Mouse (Mus musculus) urinary bladder, postnatal 10 days (tissue): Measurements from ENCODE around the gene Psmb11.
"Not testable (repeated sequence)": the region's sequence is repeated elsewhere in the genome, so short reads cannot be mapped to it uniquely, and the experiment has no call there.

Experiments used
- DNase-seq: peaks from one replicate; pipeline ENCODE4 v3.0.0; 2022; ENCODE audit warnings: low spot score

Psmb11 gene

GRCm38 (mm10) chr14:54603686-54604085, 17.5 kb upstream of the Psmb11 start:
- no peak for DNase-seq

- no peak for DNase-seq
These were observed 15.4 kb upstream of the Psmb11 start, which contains the start of gene 4931414P19Rik for GRCm38 (mm10) chr14:54605752-54606321. TSS of gene 4931414P19Rik (minus strand) at chr14:54605993.

GRCm38 (mm10) chr14:54607226-54607625, 14.0 kb upstream of the Psmb11 start:
- no peak for DNase-seq

GRCm38 (mm10) chr14:54609245-54609644, 12.0 kb upstream of the Psmb11 start:
- DNase-seq, result no peak

- DNase-seq, result no peak
These were observed 11.3 kb upstream of the Psmb11 start for GRCm38 (mm10) chr14:54609962-54610361.

GRCm38 (mm10) chr14:54610648-54611047, 10.6 kb upstream of the Psmb11 start:
- no peak for DNase-seq

- DNase-seq, result not testable (repeated sequence)
These were observed 7.1 kb upstream of the Psmb11 start for GRCm38 (mm10) chr14:54614130-54614529.

GRCm38 (mm10) chr14:54616226-54616825, 4.9 kb upstream of the Psmb11 start:
- DNase-seq, result no peak

- no peak for DNase-seq
These were observed 3.9 kb upstream of the Psmb11 start for GRCm38 (mm10) chr14:54617152-54617896.

GRCm38 (mm10) chr14:54617897-54618365, 3.3 kb upstream of the Psmb11 start, which contains the start of gene Psmb5:
TSS of gene Psmb5 (minus strand) at chr14:54618022.
- DNase-seq, result peak; percentile 66

GRCm38 (mm10) chr14:54623334-54623733, 2.1 kb downstream of the Psmb11 start:
- DNase-seq, result no peak

- DNase-seq, result no peak
These were observed 3.7 kb downstream of the Psmb11 start for GRCm38 (mm10) chr14:54624976-54625375.

- no peak for DNase-seq
These were observed 6.9 kb downstream of the Psmb11 start for GRCm38 (mm10) chr14:54628103-54628502.

- DNase-seq, result no peak
These were observed 8.6 kb downstream of the Psmb11 start for GRCm38 (mm10) chr14:54629797-54630196.

GRCm38 (mm10) chr14:54630583-54631239, 9.5 kb downstream of the Psmb11 start:
- DNase-seq, result no peak

- DNase-seq, result no peak
These were observed 10.0 kb downstream of the Psmb11 start for GRCm38 (mm10) chr14:54631240-54631599.

GRCm38 (mm10) chr14:54632252-54632651, 11.0 kb downstream of the Psmb11 start:
- no peak for DNase-seq

GRCm38 (mm10) chr14:54634182-54634581, 12.9 kb downstream of the Psmb11 start:
- no peak for DNase-seq

- DNase-seq, result no peak
These were observed 15.7 kb downstream of the Psmb11 start for GRCm38 (mm10) chr14:54636954-54637353.

GRCm38 (mm10) chr14:54638210-54638609, 17.0 kb downstream of the Psmb11 start:
- no peak for DNase-seq

GRCm38 (mm10) chr14:54640121-54640520, 18.9 kb downstream of the Psmb11 start:
- no peak for DNase-seq

GRCm38 (mm10) chr14:54640946-54641304, 19.7 kb downstream of the Psmb11 start, which contains the start of gene Gm17606:
TSS of gene Gm17606 (plus strand) at chr14:54640952.
- no peak for DNase-seq
